Mouse (Mus musculus) heart, embryonic 13.5 days (tissue): ENCODE results near the gene Calb2. TPM values are rescaled to one million over a fixed set of nuclear protein-coding genes. Genes with fewer than 3 reads are reported as not detected.

Experiments
- ATAC-seq: fragments of 200-750 bp; cut with Nextera tagmentation; 2 replicates; pipeline ENCODE4 v1.8.0; 2017; ENCODE audit warnings: moderate TSS enrichment; ENCODE audit not compliant: insufficient number of reproducible peaks, low FRiP score, low TSS enrichment; ENCODE audit errors: extremely low read depth
- H3K27ac ChIP-seq: fragments of 300-500 bp; sonication (generic); replicated peaks from 2 replicates; pipeline ENCODE4 v1.5.1; 2015; ENCODE audit warnings: moderate library complexity, mild to moderate bottlenecking, inconsistent platforms
- H3K27me3 ChIP-seq: fragments of 300-500 bp; sonication (generic); replicated peaks from 2 replicates; pipeline ENCODE4 v1.6.1; 2015; ENCODE audit warnings: mild to moderate bottlenecking, inconsistent platforms
- H3K36me3 ChIP-seq: fragments of 300-500 bp; sonication (generic); 2 replicates; pipeline ENCODE4 v1.6.1; 2015; ENCODE audit warnings: mild to moderate bottlenecking, inconsistent platforms
- H3K4me1 ChIP-seq: fragments of 300-500 bp; sonication (generic); 2 replicates; pipeline ENCODE4 v1.6.1; 2015; ENCODE audit warnings: inconsistent platforms
- H3K4me2 ChIP-seq: fragments of 300-500 bp; sonication (generic); 2 replicates; pipeline ENCODE4 v1.6.1; 2015; ENCODE audit warnings: inconsistent platforms, mild to moderate bottlenecking, moderate library complexity
- H3K4me3 ChIP-seq: fragments of 300-500 bp; sonication (generic); 2 replicates; pipeline ENCODE4 v1.5.1; 2015; ENCODE audit warnings: moderate library complexity, mild to moderate bottlenecking, inconsistent platforms
- H3K9ac ChIP-seq: fragments of 300-500 bp; sonication (generic); 2 replicates; pipeline ENCODE4 v1.6.1; 2015; ENCODE audit warnings: inconsistent platforms, mild to moderate bottlenecking, moderate library complexity
- H3K9me3 ChIP-seq: fragments of 300-500 bp; sonication (generic); 2 replicates; pipeline ENCODE4 v1.6.1; 2016; ENCODE audit warnings: inconsistent platforms
- WGBS: fragments of 180-500 bp; shearing (Covaris S2); methylation state at CpG from one replicate; pipeline ENCODE4 v1.1.7; 2015; ENCODE audit warnings: mixed read lengths; 5-methylcytosine and 5-hydroxymethylcytosine counted together
- polyA plus RNA-seq: library from polyadenylated mRNA; unstranded; fragments of >200 nt; fragmentation: Nextera tagmentation; extraction: Ambion mirVana; gene quantifications from 2 replicates; pipeline ENCODE4 v1.2.1, GENCODE M21; 2015

The Calb2 gene
- polyA plus RNA-seq, 1 experiment from 2014 or later: 2.8 TPM

- Histone ChIP-seq H3K4me3 (no peak overlapping the region), H3K4me2 (no peak overlapping the region), H3K9ac (no peak overlapping the region), H3K9me3 (no peaks in the 10 kb centered on the region), H3K4me1 (0 out of 2 replicates have a peak, but pooled peaks cover 3% of the 10 kb centered on the region), H3K27ac (no peak overlapping the region), H3K27me3 (0 out of 2 replicates have a peak, but pooled peaks cover 10% of the 10 kb centered on the region), H3K36me3 (no peaks in the 10 kb centered on the region)
- WGBS: 44% methylated on average over 6 of the region's 6 CpGs
- no peak for ATAC-seq
These were observed 48.3 kb downstream of the Calb2 start for GRCm38 (mm10) chr8:110119715-110120114.

- no peak within 1 kb of the TSS for H3K9ac ChIP-seq
- 82% methylated on average over 3 of the region's 3 CpGs for WGBS
- H3K4me3 ChIP-seq: no peak within 1 kb of the TSS
- H3K36me3 ChIP-seq: no peaks in the 10 kb centered on the region
- H3K4me2 ChIP-seq: no peak within 1 kb of the TSS
- no peak within 1 kb of the TSS for H3K27ac ChIP-seq
- no peaks in the 10 kb centered on the region for H3K27me3 ChIP-seq
- no peak for ATAC-seq
- no peaks in the 10 kb centered on the region for H3K4me1 ChIP-seq
- H3K9me3 ChIP-seq: no peaks in the 10 kb centered on the region
These were observed 65.4 kb downstream of the Calb2 start, which contains the start of gene Gm17720 for GRCm38 (mm10) chr8:110102653-110103052. Gene Gm17720, minus strand, starts transcription at chr8:110102753.

GRCm38 (mm10) chr8:110101676-110102075 lies 66.3 kb downstream of the Calb2 start:
- Histone ChIP-seq H3K4me1 (no peaks in the 10 kb centered on the region), H3K9ac (no peak overlapping the region), H3K27me3 (no peaks in the 10 kb centered on the region), H3K4me2 (no peak overlapping the region), H3K27ac (no peak overlapping the region), H3K4me3 (no peak overlapping the region), H3K9me3 (no peaks in the 10 kb centered on the region), H3K36me3 (no peaks in the 10 kb centered on the region)
- no peak for ATAC-seq
- 81% methylated on average over 15 of the region's 15 CpGs for WGBS

- 86% methylated on average over 11 of the region's 12 CpGs for WGBS
- Histone ChIP-seq H3K4me3 (no peak within 1 kb of the TSS), H3K36me3 (no peaks in the 10 kb centered on the region), H3K4me1 (no peaks in the 10 kb centered on the region), H3K27me3 (no peaks in the 10 kb centered on the region), H3K9ac (no peak within 1 kb of the TSS), H3K9me3 (no peaks in the 10 kb centered on the region), H3K4me2 (no peak within 1 kb of the TSS), H3K27ac (no peak within 1 kb of the TSS)
- ATAC-seq: no peak
These were observed 67.1 kb downstream of the Calb2 start, which contains the start of gene Gm21964 for GRCm38 (mm10) chr8:110100907-110101306. Gene Gm21964, plus strand, starts transcription at chr8:110101207.

- Histone ChIP-seq H3K4me2 (no peak overlapping the region), H3K36me3 (peaks cover 36% of the 10 kb centered on the region), H3K9me3 (peaks cover 23% of the 10 kb centered on the region), H3K4me1 (no peaks in the 10 kb centered on the region), H3K27ac (no peak overlapping the region), H3K9ac (no peak overlapping the region), H3K4me3 (no peak overlapping the region), H3K27me3 (0 out of 2 replicates have a peak, but pooled peaks cover 2% of the 10 kb centered on the region)
- no peak for ATAC-seq
- 56% methylated on average over 1 of the region's 1 CpGs for WGBS
These were observed 76.1 kb downstream of the Calb2 start for GRCm38 (mm10) chr8:110091869-110092268.

Other genes starting within 250 kb of the Calb2 start
- gene Marveld3, start 206.0 kb downstream of the Calb2 start, polyA plus RNA-seq: 0.45 and 0.86 TPM in 2 replicates
- 0.27 TPM in 1 of 2 replicates, not detected in the other for gene Tat, start 177.8 kb downstream of the Calb2 start, polyA plus RNA-seq
- 0.90 and 1.3 TPM in 2 replicates for gene Chst4, start 128.5 kb downstream of the Calb2 start, polyA plus RNA-seq
- 6.0 and 6.4 TPM in 2 replicates for gene Zfp612, start 88.5 kb downstream of the Calb2 start, polyA plus RNA-seq
- gene Gm21964, start 67.0 kb downstream of the Calb2 start, polyA plus RNA-seq: not detected in 2 replicates
- not detected in 2 replicates for gene Gm17720, start 65.5 kb downstream of the Calb2 start, polyA plus RNA-seq
- 5.1 and 5.4 TPM in 2 replicates for gene Cmtr2, start 47.5 kb upstream of the Calb2 start, polyA plus RNA-seq
- gene Hydin, start 98.8 kb upstream of the Calb2 start, polyA plus RNA-seq: 0.20 and 0.21 TPM in 2 replicates